Mouse (Mus musculus): ENCODE data around the gene Socs7. TPM values are rescaled to one million over a fixed set of nuclear protein-coding genes. Genes with fewer than 3 reads are reported as not detected.
A peak's percentile ranks its signal among the peaks of the same experiment; 100 is the strongest.

Gene Socs7
- polyA plus RNA-seq, 1 experiment from 2014 or later = 7.3 TPM

GRCm38 (mm10) chr11:97439935-97440334 lies 77.6 kb downstream of the Socs7 start:
- Histone ChIP-seq H3K4me1 (ENCODE audit: control insufficient read depth, insufficient read depth, low read depth, low read length) (peaks cover 29% of the 10 kb centered on the region), H3K4me2 (ENCODE audit: low read length) (peak overlapping the region; percentile 59), H3K36me3 (ENCODE audit: control insufficient read depth, insufficient read depth, low read length) (no peaks in the 10 kb centered on the region), H3K27me3 (replicated peaks; ENCODE audit: control insufficient read depth, insufficient read depth, low read length) (peaks cover 11% of the 10 kb centered on the region), H3K27ac (ENCODE audit: low read depth, low read length) (peak overlapping the region; percentile 36; the same call in 1 of the 2 replicates), H3K4me3 (ENCODE audit: low read length) (peak overlapping the region; percentile 41), H3K9ac (ENCODE audit: low read depth, low read length) (peak overlapping the region; percentile 62), H3K9me3 (ENCODE audit: control insufficient read depth, low read length) (no peaks in the 10 kb centered on the region)
- 4% methylated on average over 27 of the region's 37 CpGs for WGBS
- no peak for ATAC-seq

- Histone ChIP-seq H3K4me2 (ENCODE audit: low read length) (peak overlapping the region; percentile 59), H3K9ac (ENCODE audit: low read depth, low read length) (peak overlapping the region; percentile 62), H3K36me3 (ENCODE audit: control insufficient read depth, insufficient read depth, low read length) (no peaks in the 10 kb centered on the region), H3K4me3 (ENCODE audit: low read length) (peak overlapping the region; percentile 41), H3K4me1 (ENCODE audit: control insufficient read depth, insufficient read depth, low read depth, low read length) (peaks cover 24% of the 10 kb centered on the region), H3K9me3 (ENCODE audit: control insufficient read depth, low read length) (no peaks in the 10 kb centered on the region), H3K27me3 (replicated peaks; ENCODE audit: control insufficient read depth, insufficient read depth, low read length) (peaks cover 11% of the 10 kb centered on the region), H3K27ac (ENCODE audit: low read depth, low read length) (peak overlapping the region; percentile 36; the same call in 1 of the 2 replicates)
- WGBS = 9% methylated on average over 18 of the region's 34 CpGs
- 0 out of 2 replicates have a peak, but pooled peaks have one; percentile 25 for ATAC-seq
Measured at GRCm38 (mm10) chr11:97440441-97440881, 78.1 kb downstream of the Socs7 start.

DNA sequence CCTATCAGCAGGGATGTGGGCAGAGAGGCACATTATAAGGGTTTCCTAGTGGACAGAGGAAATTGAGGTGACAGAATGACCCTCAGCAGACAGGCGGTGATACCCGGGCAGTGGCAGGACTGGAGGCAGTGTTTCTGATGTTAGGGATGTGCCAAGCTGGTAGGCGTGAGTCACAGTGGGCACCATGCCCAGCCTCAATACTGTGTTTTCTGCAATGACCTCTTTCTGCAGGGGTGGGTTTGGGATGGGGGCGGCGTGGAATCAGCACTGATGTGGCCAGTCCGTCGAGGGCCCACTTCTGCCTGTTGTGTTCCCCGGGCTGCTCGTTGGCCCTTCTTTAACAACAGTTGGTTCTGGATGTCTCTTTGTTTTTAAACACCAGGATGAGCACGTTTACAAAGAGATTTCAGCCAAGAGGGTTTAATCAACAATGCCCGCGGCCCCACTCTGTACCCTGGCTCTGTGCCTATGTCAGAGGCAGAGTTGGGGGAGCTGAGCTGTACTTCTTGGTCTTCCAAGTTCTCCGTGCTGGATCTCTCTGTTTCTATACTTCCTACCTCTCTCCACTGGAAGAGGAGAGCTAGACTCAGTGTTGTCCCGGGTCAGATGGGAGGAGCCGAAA lies 78.8 kb downstream of the Socs7 start:
- H3K9ac ChIP-seq (ENCODE audit: low read depth, low read length) = peak overlapping the region; percentile 5; the same call in 1 of the 2 replicates
- peaks cover 22% of the 10 kb centered on the region for H3K4me1 ChIP-seq (ENCODE audit: control insufficient read depth, insufficient read depth, low read depth, low read length)
- H3K36me3 ChIP-seq (ENCODE audit: control insufficient read depth, insufficient read depth, low read length) = no peaks in the 10 kb centered on the region
- no peak for ATAC-seq
- H3K27ac ChIP-seq (ENCODE audit: low read depth, low read length) = no peak overlapping the region
- H3K9me3 ChIP-seq (ENCODE audit: control insufficient read depth, low read length) = no peaks in the 10 kb centered on the region
- H3K4me3 ChIP-seq (ENCODE audit: low read length) = peak overlapping the region; percentile 41
- H3K27me3 ChIP-seq (replicated peaks; ENCODE audit: control insufficient read depth, insufficient read depth, low read length) = peaks cover 11% of the 10 kb centered on the region
- peak overlapping the region; percentile 59 for H3K4me2 ChIP-seq (ENCODE audit: low read length)
- 39% methylated on average over 15 of the region's 15 CpGs for WGBS

DNA sequence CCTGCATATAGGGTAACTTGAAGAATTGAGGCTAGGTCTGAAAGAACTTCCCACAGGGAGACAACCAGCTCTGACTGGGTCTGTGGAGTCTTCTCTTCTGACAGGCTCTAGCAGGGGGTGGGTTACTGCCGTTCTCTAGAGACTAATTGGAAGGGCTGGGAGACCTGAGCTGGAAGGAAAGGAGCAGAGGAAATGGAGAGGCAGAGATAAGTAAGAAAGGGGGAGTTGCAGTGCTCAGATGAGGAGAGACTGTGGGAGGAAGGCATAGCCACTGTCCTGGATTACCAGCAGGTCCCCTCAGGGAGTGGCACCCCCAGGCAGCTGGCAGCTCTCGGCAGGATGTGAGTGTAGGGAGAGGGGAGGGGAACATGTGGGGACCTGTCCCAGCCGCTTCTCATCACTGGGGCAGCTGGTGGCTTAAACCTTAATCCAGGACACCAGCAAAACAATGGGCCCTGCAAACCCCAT lies 79.3 kb downstream of the Socs7 start:
- Histone ChIP-seq H3K4me1 (ENCODE audit: control insufficient read depth, insufficient read depth, low read depth, low read length) (peaks cover 22% of the 10 kb centered on the region), H3K36me3 (ENCODE audit: control insufficient read depth, insufficient read depth, low read length) (no peaks in the 10 kb centered on the region), H3K27ac (ENCODE audit: low read depth, low read length) (no peak overlapping the region), H3K4me2 (ENCODE audit: low read length) (peak overlapping the region; percentile 28), H3K4me3 (ENCODE audit: low read length) (no peak overlapping the region), H3K9ac (ENCODE audit: low read depth, low read length) (peak overlapping the region; percentile 5; the same call in 1 of the 2 replicates), H3K9me3 (ENCODE audit: control insufficient read depth, low read length) (no peaks in the 10 kb centered on the region), H3K27me3 (replicated peaks; ENCODE audit: control insufficient read depth, insufficient read depth, low read length) (peaks cover 11% of the 10 kb centered on the region)
- WGBS = 14% methylated on average over 3 of the region's 3 CpGs
- ATAC-seq = no peak

DNA sequence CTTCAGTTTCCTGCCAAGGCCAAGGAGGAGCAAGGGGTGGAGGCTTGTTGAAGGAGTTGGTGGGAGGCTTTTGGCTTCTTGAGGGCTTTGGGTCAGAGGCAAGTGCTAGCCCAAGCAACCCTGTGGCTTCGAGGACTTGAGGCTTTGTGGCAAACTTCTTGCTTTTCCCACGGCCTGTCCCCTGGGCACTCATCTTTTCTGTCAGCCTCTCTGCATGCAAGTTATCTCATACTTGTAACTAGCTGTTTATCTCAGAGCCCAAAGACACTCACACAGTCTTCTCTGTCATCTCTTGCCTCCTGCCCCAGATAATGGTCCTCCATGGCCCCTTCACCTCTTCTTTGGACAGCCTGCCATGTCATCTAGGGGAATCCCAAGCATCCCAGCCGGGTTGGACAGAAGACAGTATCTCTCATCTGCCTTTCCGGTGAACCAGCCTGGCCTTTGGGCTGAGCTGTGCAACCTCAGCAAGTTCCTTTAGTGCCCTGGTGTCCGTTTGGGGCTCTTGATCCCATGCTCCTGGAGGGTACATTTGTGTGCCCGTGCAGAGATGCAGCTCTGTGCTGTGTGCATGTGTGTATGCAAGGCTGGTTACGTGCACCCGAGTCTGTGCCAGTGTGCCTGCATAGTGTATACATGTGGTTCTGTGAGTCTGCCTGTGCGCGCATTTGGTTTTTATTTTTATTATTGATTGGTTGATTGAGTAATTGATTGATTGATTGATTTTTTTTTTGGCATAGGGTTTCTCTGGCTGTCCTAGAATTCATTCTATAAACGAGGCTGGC lies 80.7 kb downstream of the Socs7 start:
- ATAC-seq = no peak
- no peak overlapping the region for H3K27ac ChIP-seq (ENCODE audit: low read depth, low read length)
- WGBS = 86% methylated on average over 11 of the region's 11 CpGs
- H3K4me3 ChIP-seq (ENCODE audit: low read length) = no peak overlapping the region
- 0 out of 2 replicates have a peak, but pooled peaks cover 1% of the 10 kb centered on the region for H3K36me3 ChIP-seq (ENCODE audit: control insufficient read depth, insufficient read depth, low read length)
- H3K9me3 ChIP-seq (ENCODE audit: control insufficient read depth, low read length) = no peaks in the 10 kb centered on the region
- no peak overlapping the region for H3K4me2 ChIP-seq (ENCODE audit: low read length)
- no peak overlapping the region for H3K9ac ChIP-seq (ENCODE audit: low read depth, low read length)
- peaks cover 22% of the 10 kb centered on the region for H3K4me1 ChIP-seq (ENCODE audit: control insufficient read depth, insufficient read depth, low read depth, low read length)
- peaks cover 11% of the 10 kb centered on the region for H3K27me3 ChIP-seq (replicated peaks; ENCODE audit: control insufficient read depth, insufficient read depth, low read length)

DNA sequence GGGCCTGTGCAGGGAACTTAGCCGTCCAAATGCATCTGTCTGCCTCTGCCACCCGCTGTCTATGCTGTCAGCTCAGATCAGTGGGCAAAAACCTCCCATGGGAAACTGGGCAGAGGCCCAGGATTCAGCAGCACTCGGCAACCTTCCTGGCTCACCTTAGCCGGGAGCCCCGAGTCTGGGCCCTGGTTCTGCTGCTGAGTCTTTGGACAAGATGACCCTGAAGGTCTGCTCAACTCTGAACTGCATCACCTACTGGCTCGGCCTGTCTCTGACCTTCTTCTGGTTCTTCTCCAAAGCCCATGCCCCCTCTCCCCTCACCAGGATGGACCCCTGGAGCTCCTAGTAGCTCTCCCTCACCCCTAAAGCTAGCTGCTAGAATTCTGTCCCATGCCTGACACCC lies 83.2 kb downstream of the Socs7 start:
- no peak for ATAC-seq
- no peak overlapping the region for H3K4me3 ChIP-seq (ENCODE audit: low read length)
- no peak overlapping the region for H3K27ac ChIP-seq (ENCODE audit: low read depth, low read length)
- no peaks in the 10 kb centered on the region for H3K9me3 ChIP-seq (ENCODE audit: control insufficient read depth, low read length)
- H3K4me2 ChIP-seq (ENCODE audit: low read length) = no peak overlapping the region
- 0 out of 2 replicates have a peak, but pooled peaks cover 8% of the 10 kb centered on the region for H3K36me3 ChIP-seq (ENCODE audit: control insufficient read depth, insufficient read depth, low read length)
- WGBS = 65% methylated on average over 6 of the region's 6 CpGs
- no peak overlapping the region for H3K9ac ChIP-seq (ENCODE audit: low read depth, low read length)
- H3K4me1 ChIP-seq (ENCODE audit: control insufficient read depth, insufficient read depth, low read depth, low read length) = peaks cover 31% of the 10 kb centered on the region
- no peaks in the 10 kb centered on the region; the same call in 1 of the 2 replicates for H3K27me3 ChIP-seq (replicated peaks; ENCODE audit: control insufficient read depth, insufficient read depth, low read length)

- Histone ChIP-seq H3K4me2 (ENCODE audit: low read length) (no peak overlapping the region), H3K4me1 (ENCODE audit: control insufficient read depth, insufficient read depth, low read depth, low read length) (peaks cover 31% of the 10 kb centered on the region), H3K36me3 (ENCODE audit: control insufficient read depth, insufficient read depth, low read length) (0 out of 2 replicates have a peak, but pooled peaks cover 8% of the 10 kb centered on the region), H3K27ac (ENCODE audit: low read depth, low read length) (no peak overlapping the region), H3K4me3 (ENCODE audit: low read length) (no peak overlapping the region), H3K27me3 (replicated peaks; ENCODE audit: control insufficient read depth, insufficient read depth, low read length) (no peaks in the 10 kb centered on the region; the same call in 1 of the 2 replicates), H3K9ac (ENCODE audit: low read depth, low read length) (no peak overlapping the region), H3K9me3 (ENCODE audit: control insufficient read depth, low read length) (no peaks in the 10 kb centered on the region)
- 69% methylated on average over 4 of the region's 4 CpGs for WGBS
- no peak for ATAC-seq
Measured at GRCm38 (mm10) chr11:97445999-97446511, 83.7 kb downstream of the Socs7 start.

- 76% methylated on average over 7 of the region's 7 CpGs for WGBS
Measured at GRCm38 (mm10) chr11:97447979-97448378, 85.6 kb downstream of the Socs7 start.

More at GRCm38 (mm10) chr11:97447979-97448378, 85.6 kb downstream of the Socs7 start:
- H3K36me3 ChIP-seq (ENCODE audit: control insufficient read depth, insufficient read depth, low read length) = peaks cover 12% of the 10 kb centered on the region; the same call in 1 of the 2 replicates
- no peak for ATAC-seq
- no peak overlapping the region for H3K27ac ChIP-seq (ENCODE audit: low read depth, low read length)
- H3K4me3 ChIP-seq (ENCODE audit: low read length) = no peak overlapping the region
- H3K4me2 ChIP-seq (ENCODE audit: low read length) = no peak overlapping the region
- H3K4me1 ChIP-seq (ENCODE audit: control insufficient read depth, insufficient read depth, low read depth, low read length) = peaks cover 31% of the 10 kb centered on the region
- H3K9ac ChIP-seq (ENCODE audit: low read depth, low read length) = no peak overlapping the region
- H3K9me3 ChIP-seq (ENCODE audit: control insufficient read depth, low read length) = no peaks in the 10 kb centered on the region
- H3K27me3 ChIP-seq (replicated peaks; ENCODE audit: control insufficient read depth, insufficient read depth, low read length) = no peaks in the 10 kb centered on the region

Measured in hindbrain, embryonic 16.5 days (tissue).